Mouse (Mus musculus) stomach, postnatal 0 days (tissue): ENCODE data around the gene Senp7. TPM values are rescaled to one million over a fixed set of nuclear protein-coding genes. Genes with fewer than 3 reads are reported as not detected.

Experiments used
- ATAC-seq: fragments of 200-750 bp; cut with Nextera tagmentation; 2 replicates; pipeline ENCODE4 v1.8.0; 2017; ENCODE audit not compliant: low FRiP score, low TSS enrichment
- DNase-seq: peaks from one replicate; pipeline ENCODE4 v3.0.0-alpha.2; 2016; ENCODE audit warnings: low spot score
- H3K27ac ChIP-seq: fragments of 300-500 bp; sonication (generic); replicated peaks from 2 replicates; pipeline ENCODE4 v1.5.1; 2014; ENCODE audit warnings: mild to moderate bottlenecking, control low read depth
- H3K27me3 ChIP-seq: fragments of 300-500 bp; sonication (generic); 2 replicates; pipeline ENCODE4 v1.6.1; 2014; ENCODE audit warnings: low read length; ENCODE audit not compliant: control insufficient read depth, insufficient read depth
- H3K36me3 ChIP-seq: fragments of 300-500 bp; sonication (generic); 2 replicates; pipeline ENCODE4 v1.6.1; 2014; ENCODE audit warnings: low read length, mixed read lengths; ENCODE audit not compliant: control insufficient read depth, insufficient read depth
- H3K4me1 ChIP-seq: fragments of 300-500 bp; sonication (generic); replicated peaks from 2 replicates; pipeline ENCODE4 v1.6.1; 2014; ENCODE audit warnings: antibody characterized with exemption; ENCODE audit not compliant: control insufficient read depth, insufficient read depth
- H3K4me2 ChIP-seq: fragments of 300-500 bp; sonication (generic); replicated peaks from 2 replicates; pipeline ENCODE4 v1.6.1; 2014; ENCODE audit warnings: low read depth, mild to moderate bottlenecking, control low read depth, moderate library complexity
- H3K4me3 ChIP-seq: fragments of 300-500 bp; sonication (generic); 2 replicates; pipeline ENCODE4 v1.5.1; 2014; ENCODE audit warnings: low read depth, low read length, control low read depth
- H3K9ac ChIP-seq: fragments of 300-500 bp; sonication (generic); 2 replicates; pipeline ENCODE4 v1.6.1; 2014; ENCODE audit warnings: mild to moderate bottlenecking, low read length, control low read depth, mixed read lengths
- H3K9me3 ChIP-seq: fragments of 300-500 bp; sonication (generic); 2 replicates; pipeline ENCODE4 v1.6.1; 2016; ENCODE audit warnings: low read length; ENCODE audit not compliant: control insufficient read depth
- CTCF ChIP-seq: IDR thresholded peaks from 2 replicates; pipeline ENCODE4 v1.5.1; 2016; ENCODE audit warnings: antibody characterized with exemption, low read depth, mild to moderate bottlenecking, moderate library complexity
- EP300 ChIP-seq: optimal IDR thresholded peaks from 2 replicates; pipeline ENCODE3; 2016; ENCODE audit warnings: antibody characterized with exemption
- WGBS: fragments of 180-500 bp; shearing (Covaris S2); extraction: QIAGEN DNeasy Blood & Tissue Kit; methylation state at CpG from one replicate; pipeline ENCODE4 v1.1.7; 2014; 5-methylcytosine and 5-hydroxymethylcytosine counted together
- polyA plus RNA-seq: library from polyadenylated mRNA; unstranded; fragments of >200 nt; fragmentation: Nextera tagmentation; extraction: Ambion mirVana; gene quantifications from 2 replicates; pipeline ENCODE4 v1.2.1, GENCODE M21; 2015

Senp7 gene
- polyA plus RNA-seq, 1 experiment from 2014 or later = 12.6 TPM

GRCm38 (mm10) chr16:56027854-56028629 is 20.1 kb upstream of the Senp7 start:
- H3K36me3 ChIP-seq = no peaks in the 10 kb centered on the region
- no peak for TF ChIP-seq EP300
- ATAC-seq = no peak
- no peak for DNase-seq
- peak overlapping the region; percentile 98 for H3K9ac ChIP-seq
- 29% methylated on average over 12 of the region's 12 CpGs for WGBS
- H3K9me3 ChIP-seq = no peaks in the 10 kb centered on the region
- H3K4me2 ChIP-seq = peak overlapping the region; percentile 56
- H3K27me3 ChIP-seq = no peaks in the 10 kb centered on the region
- H3K27ac ChIP-seq = no peak overlapping the region
- peak overlapping the region; percentile 88 for H3K4me3 ChIP-seq
- peaks cover 3% of the 10 kb centered on the region; the same call in 1 of the 2 replicates for H3K4me1 ChIP-seq

GRCm38 (mm10) chr16:56028722-56029551 is 19.2 kb upstream of the Senp7 start:
- WGBS = under 1% methylated on average over 56 of the region's 62 CpGs
- H3K9me3 ChIP-seq = no peaks in the 10 kb centered on the region
- H3K36me3 ChIP-seq = no peaks in the 10 kb centered on the region
- peak overlapping the region; percentile 98 for H3K9ac ChIP-seq
- peak overlapping the region; percentile 88 for H3K4me3 ChIP-seq
- H3K4me1 ChIP-seq = peaks cover 3% of the 10 kb centered on the region; the same call in 1 of the 2 replicates
- peak overlapping the region; percentile 56 for H3K4me2 ChIP-seq
- H3K27me3 ChIP-seq = no peaks in the 10 kb centered on the region
- peak; percentile 82 for DNase-seq
- ATAC-seq = peak; percentile 88
- TF ChIP-seq CTCF (no peak), EP300 (no peak)
- peak overlapping the region; percentile 97 for H3K27ac ChIP-seq

GRCm38 (mm10) chr16:56029661-56030082 is 18.5 kb upstream of the Senp7 start, which contains the start of gene Pcnp:
Pcnp (minus strand) TSS chr16:56029739.
- under 1% methylated on average over 39 of the region's 39 CpGs for WGBS
- H3K9me3 ChIP-seq = no peaks in the 10 kb centered on the region
- peaks cover 3% of the 10 kb centered on the region; the same call in 1 of the 2 replicates for H3K4me1 ChIP-seq
- DNase-seq = peak; percentile 98
- ATAC-seq = peak; percentile 100
- peak within 1 kb of the TSS; percentile 88 for H3K4me3 ChIP-seq
- no peaks in the 10 kb centered on the region; the same call in 1 of the 2 replicates for H3K36me3 ChIP-seq
- peak within 1 kb of the TSS; percentile 59 for H3K4me2 ChIP-seq
- TF ChIP-seq CTCF (no peak), EP300 (no peak)
- peak within 1 kb of the TSS; percentile 98 for H3K9ac ChIP-seq
- H3K27ac ChIP-seq = peak within 1 kb of the TSS; percentile 97
- no peaks in the 10 kb centered on the region for H3K27me3 ChIP-seq

- TF ChIP-seq CTCF = no peak
- no peak for TF ChIP-seq EP300
- Histone ChIP-seq H3K27ac (no peak overlapping the region), H3K9ac (no peak overlapping the region), H3K4me3 (no peak overlapping the region), H3K27me3 (no peaks in the 10 kb centered on the region), H3K36me3 (no peaks in the 10 kb centered on the region; the same call in 1 of the 2 replicates), H3K4me2 (no peak overlapping the region), H3K9me3 (no peaks in the 10 kb centered on the region), H3K4me1 (no peaks in the 10 kb centered on the region)
- ATAC-seq (no peak), DNase-seq (no peak)
- WGBS = 94% methylated on average over 6 of the region's 6 CpGs
Observed at GRCm38 (mm10) chr16:56034566-56034965, 13.6 kb upstream of the Senp7 start.

DNA sequence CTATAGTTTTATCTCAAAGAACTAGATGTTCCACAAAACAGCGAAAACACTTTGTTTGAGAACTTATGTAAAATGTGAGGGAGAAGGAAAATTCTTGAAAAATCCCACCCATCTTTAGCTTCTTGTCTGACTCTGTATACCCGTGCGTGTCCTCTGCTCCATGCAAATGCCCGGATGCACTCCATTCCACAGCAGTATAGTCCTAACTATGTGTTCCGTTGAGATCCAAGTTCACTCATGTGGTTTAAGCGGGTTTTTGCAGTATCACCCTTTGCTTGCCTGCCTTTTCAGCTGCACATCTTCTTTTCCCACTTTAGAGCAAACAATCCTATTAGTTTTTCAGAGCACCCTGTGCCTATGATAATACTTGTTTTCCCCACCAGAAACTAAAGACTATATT is 11.6 kb upstream of the Senp7 start:
- Histone ChIP-seq H3K4me1 (no peaks in the 10 kb centered on the region), H3K9ac (peak overlapping the region; percentile 95), H3K27me3 (no peaks in the 10 kb centered on the region), H3K9me3 (no peaks in the 10 kb centered on the region), H3K36me3 (no peaks in the 10 kb centered on the region; the same call in 1 of the 2 replicates), H3K4me3 (peak overlapping the region; percentile 95), H3K27ac (no peak overlapping the region), H3K4me2 (peak overlapping the region; percentile 55)
- TF ChIP-seq CTCF (no peak), EP300 (no peak)
- ATAC-seq = no peak
- whole genome bisulfite sequencing = 47% methylated on average over 6 of the region's 6 CpGs
- no peak for DNase-seq
